Mouse (Mus musculus) 416B (cell line): ENCODE results near the gene Fxyd1.

Source experiments
- DNase-seq: peaks from one replicate; pipeline ENCODE4 v3.0.0; 2011; ENCODE audit warnings: low read depth

Fxyd1 gene

GRCm38 (mm10) chr7:31077885-31078445 lies 21.0 kb upstream of the Fxyd1 start:
- peak; percentile 75 for DNase-seq

- no peak for DNase-seq
These were observed 20.5 kb upstream of the Fxyd1 start for GRCm38 (mm10) chr7:31077470-31077869.

GRCm38 (mm10) chr7:31076492-31076891 lies 19.5 kb upstream of the Fxyd1 start, which contains the start of gene Fxyd3:
TSS of gene Fxyd3 (minus strand) at chr7:31076704.
- DNase-seq = no peak

- DNase-seq = no peak
These were observed 17.7 kb upstream of the Fxyd1 start for GRCm38 (mm10) chr7:31074713-31075069.

- no peak for DNase-seq
These were observed 17.2 kb upstream of the Fxyd1 start for GRCm38 (mm10) chr7:31074061-31074712.

GRCm38 (mm10) chr7:31073546-31073945 lies 16.5 kb upstream of the Fxyd1 start:
- no peak for DNase-seq

- no peak for DNase-seq
These were observed 15.3 kb upstream of the Fxyd1 start for GRCm38 (mm10) chr7:31072326-31072725.

GRCm38 (mm10) chr7:31070324-31070723 lies 13.3 kb upstream of the Fxyd1 start:
- no peak for DNase-seq

- DNase-seq = no peak
These were observed 12.5 kb upstream of the Fxyd1 start for GRCm38 (mm10) chr7:31069491-31069890.

- no peak for DNase-seq
These were observed 10.8 kb upstream of the Fxyd1 start for GRCm38 (mm10) chr7:31067836-31068235.

GRCm38 (mm10) chr7:31063074-31063560 lies 6.1 kb upstream of the Fxyd1 start:
- DNase-seq = no peak

GRCm38 (mm10) chr7:31060621-31061010 lies 3.6 kb upstream of the Fxyd1 start:
- DNase-seq = no peak

GRCm38 (mm10) chr7:31059919-31060620 lies 3.1 kb upstream of the Fxyd1 start:
- DNase-seq = no peak

- DNase-seq = peak; percentile 55
These were observed 2.1 kb upstream of the Fxyd1 start, which contains the start of gene Lgi4 for GRCm38 (mm10) chr7:31059108-31059507. TSS of gene Lgi4 (plus strand) at chr7:31059342.

GRCm38 (mm10) chr7:31058211-31058610 lies 1.2 kb upstream of the Fxyd1 start:
- no peak for DNase-seq

- no peak for DNase-seq
These were observed 731 bp upstream of the Fxyd1 start for GRCm38 (mm10) chr7:31057730-31058129.

- DNase-seq = no peak
These were observed 551 bp downstream of the Fxyd1 start for GRCm38 (mm10) chr7:31056448-31056847.

- DNase-seq = peak; percentile 17
These were observed 1.1 kb downstream of the Fxyd1 start for GRCm38 (mm10) chr7:31055883-31056282.

GRCm38 (mm10) chr7:31055354-31055824 lies 1.6 kb downstream of the Fxyd1 start:
- no peak for DNase-seq

- DNase-seq = no peak
These were observed 2.2 kb downstream of the Fxyd1 start for GRCm38 (mm10) chr7:31054661-31055320.

- no peak for DNase-seq
These were observed 3.0 kb downstream of the Fxyd1 start for GRCm38 (mm10) chr7:31053882-31054447.
